Mouse (Mus musculus) MEL (cell line): ENCODE results near the gene Smim13.

Experiments used
- CTCF ChIP-seq, 3 experiments: IDR thresholded peaks in 2 of 3; conservative IDR thresholded peaks in 1 of 3; 2 replicates each; pipeline ENCODE4 v1.5.1; 2011 to 2012; ENCODE audit warnings: low read length in 3 of 3, low read depth in 2 of 3, mild to moderate bottlenecking in 2 of 3, improper control_type of control experiment in 1 of 3, inconsistent platforms in 1 of 3, mixed read lengths in 1 of 3, moderate library complexity in 1 of 3; ENCODE audit not compliant: control insufficient read depth in 1 of 3, insufficient read depth in 1 of 3, poor library complexity in 1 of 3, severe bottlenecking in 1 of 3
- ELF1 ChIP-seq: IDR thresholded peaks from 2 replicates; pipeline ENCODE4 v1.6.1; 2014; ENCODE audit warnings: low read depth, mild to moderate bottlenecking, inconsistent platforms, low read length, improper control_type of control experiment, moderate library complexity
- POLR2A ChIP-seq, 2 experiments: IDR thresholded peaks; 2 replicates each; pipeline ENCODE4 v1.6.1; 2011 to 2012; ENCODE audit warnings: low read length in 2 of 2, mild to moderate bottlenecking in 2 of 2, control low read depth in 1 of 2, improper control_type of control experiment in 1 of 2, low read depth in 1 of 2, moderate library complexity in 1 of 2; ENCODE audit not compliant: control insufficient read depth in 1 of 2, insufficient read depth in 1 of 2, poor library complexity in 1 of 2
- RAD21 ChIP-seq: IDR thresholded peaks from 2 replicates; pipeline ENCODE4 v1.6.1; 2011; ENCODE audit warnings: mild to moderate bottlenecking, low read depth, low read length, improper control_type of control experiment
- SMC3 ChIP-seq: IDR thresholded peaks from 2 replicates; pipeline ENCODE4 v1.6.1; 2011; ENCODE audit warnings: low read depth, low read length, improper control_type of control experiment
- TAL1 ChIP-seq: IDR thresholded peaks from 2 replicates; pipeline ENCODE4 v1.6.1; 2012; ENCODE audit warnings: mild to moderate bottlenecking, inconsistent platforms, low read length, moderate library complexity, mixed read lengths
- USF1 ChIP-seq: IDR thresholded peaks from 2 replicates; pipeline ENCODE4 v1.6.1; 2014; ENCODE audit warnings: low read depth, mild to moderate bottlenecking, inconsistent platforms, low read length, improper control_type of control experiment, moderate library complexity
- ZC3H11A ChIP-seq: IDR thresholded peaks from 2 replicates; pipeline ENCODE4 v1.6.1; 2012; ENCODE audit warnings: low read depth, mild to moderate bottlenecking, inconsistent platforms, low read length, improper control_type of control experiment
- ZMIZ1 ChIP-seq: IDR thresholded peaks from 2 replicates; pipeline ENCODE4 v1.6.1; 2012; ENCODE audit warnings: low read depth, mild to moderate bottlenecking, inconsistent platforms, low read length, improper control_type of control experiment, moderate library complexity

GRCm38 (mm10) chr13:41241557-41241956 lies 8.1 kb upstream of the Smim13 start:
- no peak for TF ChIP-seq CTCF (IDR thresholded peaks at IDR 0.05 in 2 of 3, conservative IDR thresholded peaks at IDR 0.05 in 1 of 3; ENCODE audit: control insufficient read depth in 1 of 3, insufficient read depth in 1 of 3, low read depth in 2 of 3, low read length in 3 of 3, poor library complexity in 1 of 3, severe bottlenecking in 1 of 3)
- no peak for TF ChIP-seq RAD21
- no peak for TF ChIP-seq ELF1
- no peak for TF ChIP-seq ZMIZ1
- no peak for TF ChIP-seq POLR2A (IDR thresholded peaks at IDR 0.05; ENCODE audit: control insufficient read depth in 1 of 2, insufficient read depth in 1 of 2, low read depth in 1 of 2, low read length in 2 of 2, poor library complexity in 1 of 2)
- TF ChIP-seq ZC3H11A, result no peak
- TF ChIP-seq TAL1, result no peak
- TF ChIP-seq SMC3, result no peak
- no peak for TF ChIP-seq USF1
